Mouse (Mus musculus) spleen, postnatal 4 days (tissue): ENCODE data around the gene Exoc8.

Source experiments
- DNase-seq, 2 experiments: peaks; one replicate each; pipeline ENCODE4 v3.0.0; 2022; ENCODE audit warnings: low spot score in 2 of 2

Exoc8 gene

DNA sequence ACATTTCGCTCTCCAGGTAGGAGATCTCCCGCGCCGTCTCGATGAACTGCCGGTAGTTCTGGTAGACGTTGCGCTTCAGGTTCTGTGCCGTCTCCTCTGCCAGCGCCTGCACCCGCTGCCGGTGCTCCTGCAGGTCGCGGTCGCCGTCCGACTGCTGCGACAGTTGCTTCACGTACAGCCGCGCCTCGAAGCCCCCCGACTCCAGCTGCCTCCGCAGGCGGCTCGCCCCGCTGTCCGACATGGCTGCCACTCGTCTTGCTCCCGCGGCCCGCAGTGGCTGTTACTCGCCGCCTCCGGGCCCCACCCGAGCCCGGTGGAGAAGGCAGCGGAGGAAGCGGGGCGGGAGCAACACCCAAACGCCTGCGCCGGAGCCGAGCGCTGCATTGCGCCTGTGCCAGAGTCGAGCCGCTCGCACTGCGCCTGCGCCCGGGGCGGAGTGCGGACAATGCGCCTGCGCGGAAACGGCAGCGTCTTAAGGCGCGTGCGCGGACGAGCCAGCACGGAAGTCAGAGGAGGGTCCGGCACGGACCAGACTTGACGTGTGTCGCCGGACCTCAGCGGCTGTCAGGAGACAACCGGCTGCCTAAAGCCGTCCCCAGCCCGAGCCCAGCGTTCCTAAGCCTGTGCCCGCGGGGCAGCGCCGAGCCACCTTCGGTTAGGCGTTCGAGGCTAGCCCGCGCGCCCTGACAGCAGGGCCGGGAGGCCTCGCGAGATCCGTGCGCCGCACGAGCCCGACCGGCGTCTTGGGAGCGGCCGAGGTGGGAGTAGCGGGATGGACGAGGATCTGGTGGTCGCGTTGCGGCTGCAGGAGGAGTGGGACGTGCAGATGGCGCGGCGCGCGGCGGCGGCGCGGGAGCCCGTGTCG, at the start of gene Exoc8, which contains the start of gene Sprtn:
Gene Exoc8 (minus strand): TSS at position 320 of the 865 bp plus-strand sequence.
Gene Sprtn (plus strand): TSS at position 501 of the 865 bp plus-strand sequence.
- DNase-seq = peak; percentile 97 to 100

DNA sequence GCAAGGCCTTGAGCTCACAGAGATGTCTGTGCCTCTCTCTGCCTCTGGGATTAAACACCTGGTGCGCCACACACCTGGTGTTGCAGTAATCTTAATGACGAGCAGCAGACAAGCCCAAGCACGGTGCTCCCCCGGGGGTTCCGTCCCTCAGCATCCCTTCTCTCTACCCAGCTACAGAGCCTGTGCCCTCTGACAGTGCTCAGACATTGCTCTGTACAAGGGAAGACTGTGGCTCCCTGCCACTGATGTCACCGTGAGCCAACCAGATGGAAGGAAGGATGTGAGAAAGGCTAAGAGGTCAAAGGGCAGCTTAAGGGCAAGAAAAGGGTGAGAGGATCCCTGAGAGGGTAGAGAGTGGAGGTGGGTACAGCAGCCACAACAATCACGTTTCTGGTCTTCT, 46.9 kb upstream of the Exoc8 start:
- DNase-seq = no peak

DNA sequence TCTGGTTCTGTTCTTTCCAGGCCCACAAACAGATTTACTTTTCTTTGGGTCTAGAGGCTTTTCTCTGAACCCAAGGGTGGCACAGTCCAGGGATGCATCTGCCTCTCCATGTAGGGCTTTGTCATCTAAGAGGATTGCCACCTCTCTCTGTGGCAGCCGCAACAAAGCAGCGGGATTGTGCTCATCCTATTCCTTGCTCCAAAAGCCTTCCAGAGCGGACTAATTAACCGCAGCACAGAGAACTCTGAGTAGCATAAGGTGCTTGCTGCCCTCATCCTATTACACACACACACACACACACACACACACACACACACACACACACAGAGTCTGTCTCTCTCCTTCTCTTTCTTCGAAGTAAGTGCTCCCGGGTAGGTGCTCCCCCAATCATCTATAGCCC, 46.3 kb upstream of the Exoc8 start:
- no peak for DNase-seq

DNA sequence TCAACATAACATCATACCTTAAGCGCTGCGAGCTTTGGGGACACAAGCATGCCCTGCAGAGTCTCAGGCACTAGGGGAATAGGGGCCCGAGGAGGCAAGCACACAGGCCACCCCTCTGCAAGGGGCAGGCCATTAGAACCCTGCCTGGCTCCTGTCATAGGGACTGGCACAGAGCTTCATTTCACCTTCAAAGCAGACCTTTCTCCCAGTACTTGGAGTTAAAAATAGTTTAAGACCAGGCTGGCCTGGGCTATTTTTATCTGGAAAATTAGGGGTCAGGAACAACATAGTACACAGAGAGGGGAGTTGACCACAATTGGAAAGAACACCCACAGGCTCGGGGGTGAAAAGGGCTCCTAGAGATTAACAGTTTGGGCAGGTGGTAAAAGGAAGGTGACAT, 39.8 kb upstream of the Exoc8 start:
- no peak for DNase-seq

DNA sequence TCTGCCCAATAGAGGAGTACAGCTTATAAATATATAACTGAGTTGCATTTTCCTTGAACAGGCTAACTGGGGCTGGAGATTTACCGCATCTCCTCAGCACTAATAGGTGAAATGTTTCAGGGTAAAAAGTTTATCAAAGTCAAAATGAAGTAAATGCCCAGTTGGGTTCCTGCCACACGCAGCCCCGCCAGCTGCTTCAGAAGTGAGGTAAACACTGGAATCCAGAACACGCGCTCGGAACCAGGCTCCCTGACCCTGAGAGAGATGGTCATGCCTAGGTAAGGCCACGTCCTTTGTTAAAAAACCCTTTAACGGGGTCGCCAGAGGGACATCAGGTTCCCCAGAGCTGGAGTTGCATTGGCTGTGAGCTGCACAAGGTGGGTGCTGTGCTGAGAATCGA, 39.2 kb upstream of the Exoc8 start:
- DNase-seq = no peak

DNA sequence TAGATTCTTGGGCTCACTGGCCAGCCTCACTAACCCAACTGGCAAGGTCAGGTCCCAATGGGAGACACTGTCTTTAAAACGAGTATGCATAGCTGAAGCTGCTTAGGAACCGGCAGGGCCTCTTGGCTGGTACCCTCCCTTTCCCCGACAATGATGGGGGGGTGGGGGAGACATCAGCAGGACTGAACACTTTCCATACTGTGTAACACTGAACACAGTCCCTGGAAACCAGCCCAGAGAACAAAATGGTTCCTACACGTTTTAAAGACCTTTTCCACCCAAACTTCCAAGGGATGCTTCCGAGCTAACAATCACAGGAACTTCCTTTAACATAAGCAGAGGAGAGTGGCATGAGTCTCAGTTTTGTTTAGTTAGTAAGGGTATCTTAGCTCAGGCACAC, 37.6 kb upstream of the Exoc8 start:
- no peak for DNase-seq

DNA sequence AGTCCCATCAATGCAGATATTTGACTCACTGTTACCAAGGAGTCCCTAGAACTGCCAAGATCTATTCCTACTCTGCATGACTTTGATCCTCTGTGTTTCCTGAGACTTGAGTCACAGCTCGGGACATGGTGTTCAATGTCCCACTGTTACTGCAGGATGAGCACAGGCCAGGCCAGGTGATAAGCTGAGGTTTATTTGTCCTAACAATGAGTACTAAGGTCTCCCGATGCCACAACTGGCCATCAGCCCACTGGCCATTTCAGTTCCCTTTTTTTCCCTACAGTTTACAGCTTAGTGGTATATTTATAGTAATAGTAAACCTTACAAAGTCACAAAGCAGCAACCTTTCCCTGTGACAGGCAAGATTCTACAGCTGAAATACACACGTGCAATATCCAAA, 34.9 kb upstream of the Exoc8 start:
- no peak for DNase-seq

DNA sequence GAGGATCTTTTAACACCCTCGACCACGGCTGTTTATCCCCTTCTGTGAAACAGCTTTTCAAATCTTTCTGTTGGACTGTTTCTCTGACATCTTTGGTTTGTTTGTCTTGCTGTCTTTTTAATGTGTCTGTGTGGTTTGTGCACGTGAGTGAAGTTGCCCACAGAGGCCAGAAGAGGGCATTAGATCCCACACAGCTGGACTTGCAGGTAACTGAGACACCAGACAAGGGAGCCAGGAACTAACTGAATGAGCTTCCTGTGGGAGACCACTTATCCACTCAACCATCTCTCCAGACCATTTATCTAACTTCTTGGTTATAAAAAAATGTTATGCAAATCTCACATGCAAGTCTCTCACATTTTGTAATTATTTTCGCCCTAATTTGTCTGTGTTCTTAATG, 33.1 kb upstream of the Exoc8 start:
- DNase-seq = no peak

DNA sequence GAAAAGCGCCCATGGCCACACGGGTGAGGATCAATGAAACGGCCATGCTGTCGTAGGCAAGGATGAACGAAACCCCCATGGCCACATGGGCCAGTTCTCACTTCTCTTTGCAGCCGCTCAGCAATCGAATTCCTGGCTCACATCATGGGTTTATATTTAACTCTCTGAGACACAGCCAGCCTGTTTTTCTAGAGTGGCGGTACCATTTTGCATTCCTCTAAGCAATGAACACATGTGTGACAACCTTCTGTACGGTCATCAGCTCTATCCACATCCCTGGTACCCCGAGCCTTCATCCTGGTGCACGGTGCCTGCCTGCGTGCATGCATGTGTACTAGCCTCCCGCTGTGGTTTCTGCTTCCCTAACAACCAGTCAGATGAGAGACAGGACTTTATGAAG, 32.6 kb upstream of the Exoc8 start:
- DNase-seq = no peak

DNA sequence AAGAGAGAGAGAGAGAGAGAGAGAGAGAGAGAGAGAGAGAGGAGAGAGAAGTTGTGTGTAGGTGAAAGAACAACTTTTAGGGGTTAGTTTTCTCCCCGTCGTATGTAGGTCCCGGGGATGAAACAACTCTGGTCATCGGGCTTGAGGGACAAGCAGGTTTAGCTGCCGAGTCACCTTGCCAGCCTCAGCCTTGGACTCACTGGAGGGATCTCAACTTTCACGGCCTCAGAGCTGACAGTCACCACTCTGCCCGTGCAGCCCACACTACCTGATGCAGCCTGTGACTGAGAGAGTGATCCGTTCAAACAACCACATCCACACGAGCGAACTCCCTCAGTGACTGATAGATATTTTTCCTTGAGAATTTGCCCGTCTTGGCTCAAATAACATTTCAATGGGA, 31.5 kb upstream of the Exoc8 start:
- DNase-seq = no peak

DNA sequence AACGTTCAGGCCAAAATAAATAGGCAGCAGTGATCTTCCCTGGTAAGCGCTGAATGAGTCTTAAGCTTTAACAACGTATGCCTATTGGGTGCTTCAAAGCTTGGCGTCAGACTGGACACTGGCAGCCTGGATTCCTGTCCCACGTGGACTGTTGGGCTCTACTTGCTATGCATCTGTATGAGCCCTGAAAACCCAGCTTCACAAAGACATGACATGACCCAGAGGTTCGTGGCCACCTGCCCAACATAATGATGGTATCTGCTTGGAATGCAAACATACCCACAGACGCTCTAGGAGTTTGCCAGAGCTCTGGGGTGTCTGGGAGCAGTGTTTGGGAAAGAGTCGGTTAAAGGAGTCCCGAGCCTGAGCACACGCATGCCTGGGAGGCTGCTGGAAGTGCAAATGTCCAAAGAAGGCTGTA, 28.9 kb upstream of the Exoc8 start:
- no peak for DNase-seq

DNA sequence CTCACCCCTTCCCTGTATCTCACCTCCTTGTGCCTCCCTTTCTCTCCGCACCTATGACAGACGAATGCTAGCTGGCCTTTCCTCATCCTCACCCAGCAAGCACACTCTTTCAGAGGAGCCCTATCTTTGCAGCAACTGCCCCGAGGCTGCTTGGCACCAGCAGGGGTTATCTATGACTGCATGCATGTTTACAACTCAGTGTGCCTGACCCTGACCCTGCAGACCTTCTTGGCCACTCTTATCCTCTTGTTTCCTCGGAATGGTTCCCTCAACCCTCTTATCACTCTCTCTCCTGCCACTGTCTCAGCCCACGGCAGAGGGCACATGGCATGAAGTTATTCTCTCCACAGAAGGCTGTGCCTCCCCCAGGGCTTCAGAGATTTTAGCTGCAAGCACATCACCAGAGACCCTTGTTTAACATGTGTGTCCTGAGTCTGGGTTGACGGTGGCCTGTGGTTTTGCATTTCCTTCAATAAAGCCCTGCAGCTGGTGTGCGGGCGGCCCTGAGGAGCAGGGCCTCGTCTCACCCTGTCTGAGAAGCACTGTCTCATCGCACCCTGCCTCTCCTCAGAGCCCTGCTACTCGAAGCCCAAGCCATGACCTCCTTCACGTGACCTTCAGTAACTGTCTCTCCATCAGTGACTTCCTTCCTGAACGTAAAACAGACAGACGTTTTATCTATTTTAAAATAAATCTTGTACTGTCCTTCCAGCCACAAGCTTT, 28.2 kb upstream of the Exoc8 start:
- DNase-seq = no peak

DNA sequence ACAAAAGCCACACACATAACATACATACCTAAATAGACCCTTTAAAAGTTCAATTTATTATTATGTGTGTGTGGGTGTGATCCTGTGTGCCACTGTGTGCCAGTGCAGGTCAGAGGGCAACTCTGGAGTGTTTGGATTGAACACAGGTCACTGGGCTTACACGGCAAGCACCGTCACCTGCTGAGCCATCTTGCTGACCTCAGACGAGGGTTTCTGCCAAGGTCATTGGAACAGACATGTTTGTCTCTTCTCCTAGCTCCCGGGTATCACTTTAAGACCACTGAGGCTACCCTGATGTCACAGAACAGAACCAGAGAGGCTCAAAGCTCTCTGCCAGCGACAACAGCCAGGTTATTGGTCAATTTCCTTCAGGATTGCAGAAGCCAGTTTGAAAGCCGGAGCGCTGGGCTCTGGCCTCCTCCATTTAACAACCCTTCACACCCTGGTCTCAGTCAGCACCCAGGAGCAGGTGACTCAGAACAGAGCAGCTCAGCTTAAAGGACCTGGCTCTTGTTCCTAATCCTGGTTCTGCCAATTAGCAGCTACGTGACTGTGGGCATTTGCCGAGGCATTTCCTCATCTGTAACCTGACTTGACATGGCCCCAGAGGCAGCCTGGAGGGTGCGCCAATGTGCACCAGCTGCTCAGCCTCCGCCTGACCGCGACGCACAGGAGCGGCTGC, 26.6 kb upstream of the Exoc8 start:
- no peak for DNase-seq

DNA sequence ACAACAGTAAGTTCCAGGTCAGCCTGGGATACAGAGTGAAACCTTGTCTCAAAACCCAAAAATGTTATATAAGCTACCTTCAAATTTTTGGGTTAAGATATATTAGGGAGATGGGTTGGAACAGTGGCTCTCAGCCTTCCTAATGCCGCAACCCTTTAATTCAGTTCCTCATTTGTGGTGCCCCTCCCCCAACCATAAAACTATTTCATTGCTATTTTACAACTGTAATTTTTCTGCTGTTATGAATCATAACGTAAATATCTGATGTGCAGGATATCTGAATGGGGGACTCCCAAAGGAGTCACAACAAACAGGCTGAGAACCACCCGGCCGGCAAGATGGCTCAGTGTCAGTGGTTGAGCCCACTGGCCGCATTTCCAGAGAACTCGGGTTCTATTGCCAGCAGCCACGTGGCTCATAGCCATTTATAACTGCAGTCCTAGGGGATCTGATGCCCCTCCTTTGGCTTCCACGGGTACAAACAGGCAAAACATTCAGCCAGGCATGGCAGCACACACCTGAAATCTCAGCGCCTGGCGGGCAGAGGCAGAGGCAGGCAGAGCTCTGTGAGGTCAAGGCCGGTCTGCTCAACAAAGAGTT, 25.1 kb upstream of the Exoc8 start:
- no peak for DNase-seq

DNA sequence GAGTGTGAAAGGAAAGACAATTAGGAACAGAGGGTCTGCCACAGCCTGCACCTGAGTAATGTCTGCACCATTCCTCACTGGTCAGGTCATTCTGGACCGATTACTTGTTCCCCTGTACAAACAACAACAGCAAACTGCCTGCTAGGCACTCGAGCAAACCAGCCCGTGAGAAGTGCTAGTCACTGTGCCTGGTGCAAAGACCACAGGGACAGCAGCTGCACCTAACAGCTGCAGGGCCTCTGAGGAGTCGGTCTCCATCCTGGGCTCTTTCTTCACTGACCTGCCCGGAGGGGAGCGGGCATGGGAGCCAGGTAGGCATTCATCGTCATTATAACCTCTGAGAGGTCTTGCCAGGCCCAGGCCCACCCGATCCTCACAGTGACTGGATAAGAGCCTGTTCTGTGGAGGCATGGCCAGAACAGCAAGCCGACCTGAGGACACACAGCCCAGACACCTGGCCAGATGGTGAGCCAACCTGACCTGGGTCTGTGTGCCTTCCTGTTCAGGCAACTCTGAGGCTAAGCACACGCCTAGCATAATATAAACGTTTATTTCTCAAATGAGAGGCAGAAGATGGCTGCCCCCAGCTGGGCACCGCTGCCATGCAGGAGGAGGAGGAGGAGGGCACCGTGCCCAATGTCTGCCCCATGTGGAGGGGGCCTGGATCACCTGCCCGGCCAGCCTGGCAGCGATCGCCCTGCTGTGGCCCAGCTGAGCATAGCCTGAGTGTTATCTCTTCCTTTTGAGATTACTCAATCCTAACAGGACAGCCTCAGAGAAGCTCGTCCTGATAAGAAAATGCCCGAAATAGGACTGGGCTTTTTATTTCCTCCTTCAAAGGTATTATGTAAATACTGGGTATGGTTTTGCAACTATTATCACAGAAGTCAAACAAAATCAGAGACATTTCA, 24.1 kb upstream of the Exoc8 start:
- no peak for DNase-seq

DNA sequence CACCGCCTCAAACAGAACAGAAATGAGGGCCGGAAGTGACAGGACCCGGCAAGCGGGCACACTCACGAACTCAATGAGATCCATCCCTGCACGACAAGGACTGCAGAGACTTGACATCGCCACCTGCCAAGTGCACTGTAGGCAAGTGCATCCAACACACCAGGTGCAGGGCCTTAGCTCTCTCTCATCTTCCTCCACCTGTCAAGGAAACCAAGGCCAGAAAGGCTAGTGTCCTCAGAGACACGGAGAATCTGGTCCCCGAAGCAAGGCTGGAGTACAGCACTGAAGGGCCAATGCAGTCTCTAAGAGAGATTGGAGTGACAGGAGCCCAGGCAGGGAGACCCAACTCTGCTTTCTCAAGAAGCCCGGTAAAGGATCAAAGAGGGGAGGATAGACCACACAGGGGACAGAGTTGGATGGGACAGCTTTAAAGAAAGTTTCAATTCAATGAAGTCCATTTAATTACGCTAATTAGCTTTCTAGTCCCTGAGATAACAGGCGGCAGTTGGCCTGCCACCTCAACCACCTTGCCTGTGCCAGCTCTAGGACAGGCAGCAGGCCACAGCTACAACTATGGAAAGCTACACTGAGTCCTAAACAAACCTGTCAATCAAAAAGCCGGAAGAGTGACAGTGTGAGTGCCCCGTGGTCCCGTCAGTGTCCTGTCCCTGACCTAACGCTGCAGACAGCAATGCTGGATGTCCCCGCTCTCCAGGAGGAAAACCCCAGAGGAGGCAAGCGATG, 20.4 kb upstream of the Exoc8 start:
- DNase-seq = no peak

DNA sequence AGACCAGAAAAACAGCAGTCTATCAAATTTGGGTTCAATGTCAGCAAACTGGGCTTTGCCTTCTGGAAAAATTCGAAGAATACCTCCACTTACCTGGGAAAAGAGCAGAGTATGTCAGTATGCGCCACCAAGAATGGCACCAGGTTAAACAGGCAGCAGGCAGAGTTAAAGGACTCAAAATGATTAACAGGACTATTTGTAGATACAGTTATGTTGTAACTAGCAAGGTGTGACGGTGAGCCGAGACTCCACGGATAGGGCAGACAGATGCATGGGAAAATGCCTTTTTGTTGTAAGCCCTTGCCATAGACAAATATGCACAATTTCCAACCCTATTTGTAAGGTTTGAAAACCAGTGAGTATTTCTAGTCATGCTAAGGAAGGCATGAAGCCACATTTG, 16.6 kb upstream of the Exoc8 start:
- DNase-seq = no peak

DNA sequence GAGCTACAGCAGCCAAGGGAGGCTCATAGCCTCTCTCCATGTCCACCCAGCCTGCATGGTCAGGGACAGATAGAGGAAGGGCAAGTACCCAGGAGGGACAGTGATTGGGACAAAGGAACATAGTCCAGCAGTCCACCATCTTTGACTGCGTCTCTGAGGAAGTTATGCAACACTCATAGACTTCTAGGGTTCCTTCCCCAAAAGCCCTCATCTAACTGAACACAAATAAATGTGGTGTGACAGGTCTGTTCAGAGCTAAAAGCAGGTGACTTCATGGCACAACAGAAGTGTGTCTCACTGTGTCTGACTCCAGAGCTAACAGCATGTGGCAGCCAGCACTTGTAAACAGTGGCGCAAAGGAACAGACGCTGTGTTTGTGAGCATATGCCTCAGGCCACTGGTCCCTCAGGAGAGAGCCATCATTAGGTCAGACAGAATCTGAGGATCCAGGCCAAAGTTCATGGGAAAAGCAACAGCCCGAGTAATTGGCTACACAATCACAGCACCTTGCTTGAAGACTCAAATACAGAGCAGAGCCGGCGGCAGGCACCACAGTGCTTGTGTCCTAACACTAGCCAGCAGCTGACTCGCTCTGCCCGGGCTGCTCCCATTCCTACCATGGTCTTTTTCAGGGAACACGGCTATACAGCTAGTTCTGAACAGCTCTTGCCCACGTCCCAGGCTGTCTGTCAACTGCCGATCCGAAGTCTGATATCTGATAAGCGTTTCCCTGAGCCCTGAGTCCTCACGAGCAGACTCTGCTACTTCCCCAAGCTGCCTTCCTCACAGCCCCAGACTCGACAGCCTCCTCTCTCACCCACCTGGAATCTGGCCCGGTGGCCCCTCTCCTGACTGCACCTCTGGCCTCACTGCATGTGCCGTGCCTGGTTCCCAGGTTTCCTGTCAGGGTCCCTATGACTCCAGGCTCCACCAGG, 14.7 kb upstream of the Exoc8 start:
- no peak for DNase-seq

DNA sequence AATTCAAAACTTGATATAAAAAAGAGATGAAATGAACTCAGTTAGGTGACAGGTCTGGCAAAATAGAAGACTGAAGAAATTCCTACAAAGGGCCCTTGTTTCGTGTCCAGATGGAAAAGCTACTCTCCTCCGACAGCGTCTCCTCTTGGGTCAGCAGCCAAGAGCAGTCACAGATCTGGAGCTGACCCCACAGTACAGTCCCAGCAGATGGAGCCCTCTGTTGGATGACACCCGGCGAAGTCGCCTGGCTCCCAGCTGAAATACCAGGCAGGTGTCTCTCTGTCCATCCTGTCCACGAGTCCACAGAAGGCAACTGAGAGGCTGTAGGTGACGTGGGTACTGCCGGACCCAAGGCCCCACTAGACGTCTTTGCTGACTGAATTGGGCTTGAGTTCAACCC, 12.8 kb upstream of the Exoc8 start:
- DNase-seq = no peak
